Mouse (Mus musculus) heart, embryonic 14.5 days (tissue): Measurements from ENCODE around the gene Slc45a3. TPM values are rescaled to one million over a fixed set of nuclear protein-coding genes. Genes with fewer than 3 reads are reported as not detected.

Experiments used
- ATAC-seq: fragments of 200-750 bp; cut with Nextera tagmentation; 2 replicates; pipeline ENCODE4 v1.8.0; 2017; ENCODE audit warnings: low read depth, moderate TSS enrichment; ENCODE audit not compliant: insufficient number of reproducible peaks, insufficient read depth, low FRiP score
- H3K27ac ChIP-seq, 2 experiments: fragments of 200-500 bp in 1 of 2; fragments of 300-500 bp in 1 of 2; sonication (generic) in 1 of 2; replicated peaks in 1 of 2; 2 replicates each; pipeline ENCODE4 v1.5.1; 2012 to 2014; ENCODE audit warnings: low read depth in 2 of 2, low read length in 2 of 2, control low read depth in 1 of 2, mild to moderate bottlenecking in 1 of 2, mixed read lengths in 1 of 2; ENCODE audit not compliant: control insufficient read depth in 1 of 2, insufficient read depth in 1 of 2
- H3K27me3 ChIP-seq: fragments of 300-500 bp; sonication (generic); 2 replicates; pipeline ENCODE4 v1.6.1; 2014; ENCODE audit warnings: mild to moderate bottlenecking, low read length, control low read depth; ENCODE audit not compliant: control insufficient read depth, insufficient read depth
- H3K36me3 ChIP-seq: fragments of 300-500 bp; sonication (generic); 2 replicates; pipeline ENCODE4 v1.6.1; 2014; ENCODE audit warnings: mild to moderate bottlenecking, control low read depth, low read length, mixed read lengths; ENCODE audit not compliant: control insufficient read depth, insufficient read depth
- H3K4me1 ChIP-seq, 2 experiments: fragments of 200-500 bp in 1 of 2; fragments of 300-500 bp in 1 of 2; sonication (generic) in 1 of 2; 2 replicates each; pipeline ENCODE4 v1.6.1; 2012 to 2014; ENCODE audit warnings: low read length in 2 of 2, control low read depth in 1 of 2, mixed read lengths in 1 of 2; ENCODE audit not compliant: control insufficient read depth in 2 of 2, insufficient read depth in 2 of 2
- H3K4me2 ChIP-seq: fragments of 300-500 bp; sonication (generic); 2 replicates; pipeline ENCODE4 v1.6.1; 2014; ENCODE audit warnings: mild to moderate bottlenecking, low read length
- H3K4me3 ChIP-seq, 2 experiments: fragments of 200-500 bp in 1 of 2; fragments of 300-500 bp in 1 of 2; sonication (generic) in 1 of 2; 2 replicates each; pipeline ENCODE4 v1.5.1; 2012 to 2014; ENCODE audit warnings: low read length in 2 of 2, mild to moderate bottlenecking in 2 of 2, control low read depth in 1 of 2, low read depth in 1 of 2, moderate library complexity in 1 of 2; ENCODE audit not compliant: control insufficient read depth in 1 of 2, insufficient read depth in 1 of 2
- H3K9ac ChIP-seq: fragments of 300-500 bp; sonication (generic); 2 replicates; pipeline ENCODE4 v1.6.1; 2014; ENCODE audit warnings: mild to moderate bottlenecking, low read length
- H3K9me3 ChIP-seq: fragments of 300-500 bp; sonication (generic); 2 replicates; pipeline ENCODE4 v1.6.1; 2016; ENCODE audit warnings: low read length, control low read depth; ENCODE audit not compliant: control insufficient read depth
- WGBS: fragments of 180-500 bp; shearing (Covaris S2); extraction: QIAGEN DNeasy Blood & Tissue Kit; methylation state at CpG from one replicate; pipeline ENCODE4 v1.1.7; 2014; 5-methylcytosine and 5-hydroxymethylcytosine counted together
- polyA plus RNA-seq: library from polyadenylated mRNA; unstranded; fragments of >200 nt; fragmentation: Nextera tagmentation; extraction: Ambion mirVana; gene quantifications from 2 replicates; pipeline ENCODE4 v1.2.1, GENCODE M21; 2014

The Slc45a3 gene
- polyA plus RNA-seq, 1 experiment from 2014 or later = 3.1 TPM

- no peak for ATAC-seq
- Histone ChIP-seq H3K27me3 (no peaks in the 10 kb centered on the region), H3K4me1 (peaks cover 3 to 7% of the 10 kb centered on the region in 2 experiments; a peak in 3 of 4 replicates), H3K27ac (no peak overlapping the region), H3K9me3 (no peaks in the 10 kb centered on the region), H3K4me3 (no peak overlapping the region), H3K9ac (no peak overlapping the region), H3K36me3 (peaks cover 31% of the 10 kb centered on the region), H3K4me2 (no peak overlapping the region)
- WGBS = 82% methylated on average over 8 of the region's 8 CpGs
Measured at GRCm38 (mm10) chr1:132012861-132013260, 50.1 kb downstream of the Slc45a3 start.

- no peaks in the 10 kb centered on the region for H3K9me3 ChIP-seq
- H3K36me3 ChIP-seq = peaks cover 50% of the 10 kb centered on the region
Measured at GRCm38 (mm10) chr1:132014800-132015199, 52.0 kb downstream of the Slc45a3 start.

GRCm38 (mm10) chr1:132016691-132017090 lies 53.9 kb downstream of the Slc45a3 start:
- no peak for ATAC-seq
- H3K27me3 ChIP-seq = no peaks in the 10 kb centered on the region
- H3K4me2 ChIP-seq = no peak overlapping the region
- H3K36me3 ChIP-seq = peaks cover 69% of the 10 kb centered on the region
- no peak overlapping the region for H3K9ac ChIP-seq
- H3K27ac ChIP-seq = no peak overlapping the region
- H3K4me3 ChIP-seq = no peak overlapping the region
- H3K4me1 ChIP-seq = no peaks in the 10 kb centered on the region
- H3K9me3 ChIP-seq = no peaks in the 10 kb centered on the region
- 91% methylated on average over 1 of the region's 1 CpGs for WGBS

More at GRCm38 (mm10) chr1:132014800-132015199, 52.0 kb downstream of the Slc45a3 start:
- no peaks in the 10 kb centered on the region for H3K4me1 ChIP-seq
- no peak overlapping the region for H3K4me3 ChIP-seq
- 92% methylated on average over 1 of the region's 1 CpGs for WGBS
- no peak overlapping the region for H3K27ac ChIP-seq
- H3K27me3 ChIP-seq = no peaks in the 10 kb centered on the region
- H3K4me2 ChIP-seq = no peak overlapping the region
- H3K9ac ChIP-seq = no peak overlapping the region
- ATAC-seq = no peak

DNA sequence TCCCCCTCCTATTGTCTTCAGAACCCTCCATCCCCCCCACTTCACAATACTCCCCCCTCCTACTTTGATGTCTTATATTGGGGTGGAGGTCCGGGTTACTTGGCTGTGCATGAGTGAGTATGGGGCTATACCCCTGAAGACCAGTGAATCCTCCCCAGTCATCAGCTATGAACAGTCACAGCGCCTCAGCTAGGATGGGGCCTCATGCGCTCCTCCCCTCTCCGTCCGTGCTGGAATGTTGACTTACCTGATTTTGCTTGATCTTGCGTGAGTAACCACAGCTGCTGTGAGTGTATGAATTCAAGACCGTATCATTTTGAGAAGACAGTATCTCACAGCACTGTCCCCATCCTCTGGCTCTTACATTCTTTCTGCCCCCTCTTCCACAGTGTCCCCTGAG lies 57.1 kb downstream of the Slc45a3 start:
- Histone ChIP-seq H3K27ac (no peak overlapping the region), H3K4me1 (no peaks in the 10 kb centered on the region), H3K9me3 (no peaks in the 10 kb centered on the region), H3K4me3 (no peak overlapping the region), H3K36me3 (peaks cover 88% of the 10 kb centered on the region), H3K27me3 (no peaks in the 10 kb centered on the region), H3K9ac (no peak overlapping the region), H3K4me2 (no peak overlapping the region)
- no peak for ATAC-seq
- WGBS = 94% methylated on average over 7 of the region's 7 CpGs

DNA sequence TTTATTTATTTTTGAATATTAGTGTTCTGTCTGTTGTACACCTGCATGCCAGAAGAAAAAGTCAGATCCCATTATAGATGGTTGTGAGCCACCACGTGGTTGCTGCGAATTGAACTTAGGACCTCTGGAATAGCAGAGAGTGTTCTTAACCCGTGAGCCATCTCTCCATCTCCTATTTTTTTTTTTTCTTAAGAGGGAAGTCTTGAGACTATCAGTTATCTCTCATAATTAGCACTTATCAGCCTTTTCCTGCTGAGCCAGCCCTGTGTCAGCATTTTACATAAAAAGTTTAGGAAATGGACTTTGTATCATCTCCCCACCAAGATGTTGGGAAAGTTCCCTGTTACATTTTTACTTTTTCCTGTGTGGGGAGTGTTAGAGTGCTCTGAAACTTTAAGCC lies 59.3 kb downstream of the Slc45a3 start:
- Histone ChIP-seq H3K9ac (no peak overlapping the region), H3K4me2 (no peak overlapping the region), H3K27ac (no peak overlapping the region), H3K4me1 (no peaks in the 10 kb centered on the region), H3K9me3 (no peaks in the 10 kb centered on the region), H3K4me3 (no peak overlapping the region), H3K36me3 (peaks cover 93% of the 10 kb centered on the region), H3K27me3 (no peaks in the 10 kb centered on the region)
- 84% methylated on average over 3 of the region's 3 CpGs for whole genome bisulfite sequencing
- ATAC-seq = no peak

- 83% methylated on average over 11 of the region's 11 CpGs for WGBS
- no peak overlapping the region for H3K27ac ChIP-seq
- H3K9ac ChIP-seq = no peak overlapping the region
- peaks cover 95% of the 10 kb centered on the region for H3K36me3 ChIP-seq
- no peak for ATAC-seq
- H3K4me1 ChIP-seq = no peaks in the 10 kb centered on the region
- no peak overlapping the region for H3K4me3 ChIP-seq
- H3K27me3 ChIP-seq = no peaks in the 10 kb centered on the region
- no peak overlapping the region for H3K4me2 ChIP-seq
- no peaks in the 10 kb centered on the region for H3K9me3 ChIP-seq
Measured at GRCm38 (mm10) chr1:132026925-132027646, 64.3 kb downstream of the Slc45a3 start.

GRCm38 (mm10) chr1:132027978-132028377 lies 65.2 kb downstream of the Slc45a3 start:
- WGBS = 82% methylated on average over 5 of the region's 5 CpGs
- no peak for ATAC-seq
- peaks cover 93% of the 10 kb centered on the region for H3K36me3 ChIP-seq

DNA sequence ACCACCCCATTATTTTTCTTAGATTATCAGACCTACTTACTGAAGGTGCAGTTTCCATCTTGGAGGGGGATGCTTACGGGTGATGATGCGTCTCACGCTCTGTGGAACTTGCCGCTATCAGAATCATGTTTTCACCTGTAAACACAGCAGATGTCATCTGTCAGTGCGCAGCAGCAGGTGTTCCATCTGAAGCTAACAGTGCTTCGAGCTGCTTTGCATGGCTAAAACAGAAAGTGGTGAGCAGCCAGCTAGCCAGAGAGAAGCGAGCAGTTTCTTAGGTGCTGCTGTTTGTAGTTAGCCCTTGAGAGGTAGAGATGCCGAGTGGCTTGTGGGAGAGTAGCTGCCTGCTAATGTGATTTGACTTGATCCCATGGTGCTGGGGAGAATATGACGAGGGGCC lies 65.6 kb downstream of the Slc45a3 start:
- Histone ChIP-seq H3K27me3 (no peaks in the 10 kb centered on the region), H3K9ac (no peak overlapping the region), H3K4me1 (no peaks in the 10 kb centered on the region), H3K4me3 (no peak overlapping the region), H3K9me3 (no peaks in the 10 kb centered on the region), H3K36me3 (peaks cover 93% of the 10 kb centered on the region), H3K27ac (no peak overlapping the region), H3K4me2 (no peak overlapping the region)
- ATAC-seq = no peak
- WGBS = 88% methylated on average over 9 of the region's 9 CpGs

More at GRCm38 (mm10) chr1:132027978-132028377, 65.2 kb downstream of the Slc45a3 start:
- Histone ChIP-seq H3K9me3 (no peaks in the 10 kb centered on the region), H3K4me3 (no peak overlapping the region), H3K27ac (no peak overlapping the region), H3K4me1 (no peaks in the 10 kb centered on the region), H3K4me2 (no peak overlapping the region), H3K9ac (no peak overlapping the region), H3K27me3 (no peaks in the 10 kb centered on the region)
